Mouse (Mus musculus) right cerebral cortex, postnatal 14 days (tissue): Measurements from ENCODE around the gene Slc5a5.
A peak's percentile ranks its signal among the peaks of the same experiment; 100 is the strongest.

ENCODE experiments used
- DNase-seq: peaks from one replicate; pipeline ENCODE4 v3.0.0; 2022

The Slc5a5 gene

DNA sequence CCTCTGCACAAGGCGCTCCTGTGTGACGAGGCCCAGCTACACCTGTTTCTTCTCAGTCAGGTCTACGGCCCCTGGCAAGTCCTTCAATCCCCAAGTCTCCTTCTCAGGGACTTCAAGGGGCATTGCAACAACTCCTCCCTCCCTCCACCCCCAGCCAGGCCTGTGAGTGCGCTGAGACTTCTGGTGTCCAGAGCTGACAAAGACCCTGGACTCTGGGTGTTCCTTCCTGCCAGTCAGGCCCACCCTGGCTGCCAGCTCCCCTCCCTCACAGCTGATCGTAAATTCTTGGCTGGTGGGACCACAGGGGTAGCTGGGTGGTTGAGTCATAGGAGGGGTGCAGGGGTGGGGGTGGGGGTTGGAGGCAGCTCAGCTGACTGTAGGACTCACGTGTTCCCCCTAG lies 40.7 kb downstream of the Slc5a5 start:
- DNase-seq = no peak

DNA sequence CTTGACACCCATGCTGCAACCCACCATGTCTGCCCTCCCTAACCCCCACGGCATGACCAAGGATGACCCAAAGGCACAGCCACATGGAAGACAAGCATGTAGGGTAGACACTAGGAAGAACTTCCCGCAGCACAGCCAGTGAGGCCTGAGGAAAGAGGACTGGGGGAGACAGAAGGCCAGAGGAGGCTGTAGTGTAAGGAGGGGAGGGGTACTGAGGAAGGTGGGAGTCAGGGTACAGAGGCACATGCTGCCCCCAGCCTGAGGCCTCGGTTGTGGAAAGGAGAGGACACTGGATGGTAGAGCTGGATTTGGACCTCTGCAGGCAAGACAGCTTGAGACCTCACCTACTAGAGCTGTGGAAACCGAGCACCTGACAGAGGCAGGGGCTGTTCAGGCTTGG lies 41.6 kb downstream of the Slc5a5 start:
- DNase-seq = no peak

DNA sequence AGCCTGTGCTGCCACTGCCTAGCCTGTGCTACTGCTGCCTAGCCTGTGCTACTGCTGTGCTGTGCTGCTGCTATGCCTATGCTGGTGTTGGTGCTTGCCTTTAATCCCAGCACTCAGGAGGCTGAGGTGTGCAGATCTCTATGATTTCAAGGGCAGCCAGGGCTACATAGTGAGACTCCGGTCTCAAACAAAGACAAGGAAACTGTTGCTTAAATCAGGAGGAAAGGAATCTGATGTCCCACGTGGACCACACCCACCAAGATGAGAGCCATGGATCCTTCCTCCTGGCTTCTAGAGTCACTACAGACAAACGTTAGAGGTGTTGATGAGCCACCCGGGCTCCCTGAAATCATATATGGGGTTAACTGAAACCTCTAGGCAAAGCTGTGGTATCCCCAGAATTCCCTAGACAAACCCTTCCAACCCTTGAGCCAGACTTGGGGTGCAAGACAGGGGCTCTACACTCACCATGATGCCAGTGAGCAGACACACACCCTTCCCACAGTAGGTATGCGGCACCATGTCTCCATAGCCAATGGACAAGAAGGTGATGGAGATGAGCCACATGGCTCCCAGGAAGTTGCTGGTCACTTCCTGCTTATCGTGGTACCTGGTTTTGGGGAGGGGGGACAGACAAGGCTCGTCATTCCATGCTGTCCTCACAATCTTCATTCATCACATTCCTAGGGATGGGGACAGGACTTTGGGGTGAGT lies 42.3 kb downstream of the Slc5a5 start:
- no peak for DNase-seq

DNA sequence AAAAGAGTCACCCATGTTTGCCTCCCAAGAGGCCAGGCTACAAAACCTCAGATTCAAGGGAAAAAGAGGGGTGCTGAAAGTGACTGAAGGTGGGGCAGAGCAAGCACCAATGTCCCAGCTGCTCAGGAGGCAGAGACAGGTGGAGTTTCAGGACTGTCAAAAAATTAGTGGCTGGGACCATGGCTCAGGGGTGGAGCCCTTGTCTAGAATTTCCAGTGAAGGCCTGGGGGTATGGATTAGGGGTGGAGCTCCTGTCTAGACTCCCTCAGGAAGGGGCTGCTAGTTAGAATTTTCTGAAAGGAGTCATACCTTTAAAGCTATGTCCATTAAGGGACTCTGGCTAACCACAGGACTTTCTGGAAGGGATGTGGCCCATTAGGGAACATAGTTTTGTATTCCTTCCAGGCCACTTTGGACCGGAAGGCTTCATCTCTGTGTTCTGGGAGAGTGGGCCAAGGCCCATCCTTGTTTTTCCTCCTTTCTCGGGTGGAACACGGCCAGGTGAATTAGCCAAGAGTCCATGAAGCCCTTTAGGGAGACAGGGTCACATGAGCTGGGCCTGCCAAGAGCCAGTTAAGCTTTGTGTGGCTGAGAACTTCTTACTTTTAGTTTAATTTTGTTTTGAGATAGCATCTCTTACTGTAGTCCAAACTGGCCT lies 43.1 kb downstream of the Slc5a5 start:
- no peak for DNase-seq

DNA sequence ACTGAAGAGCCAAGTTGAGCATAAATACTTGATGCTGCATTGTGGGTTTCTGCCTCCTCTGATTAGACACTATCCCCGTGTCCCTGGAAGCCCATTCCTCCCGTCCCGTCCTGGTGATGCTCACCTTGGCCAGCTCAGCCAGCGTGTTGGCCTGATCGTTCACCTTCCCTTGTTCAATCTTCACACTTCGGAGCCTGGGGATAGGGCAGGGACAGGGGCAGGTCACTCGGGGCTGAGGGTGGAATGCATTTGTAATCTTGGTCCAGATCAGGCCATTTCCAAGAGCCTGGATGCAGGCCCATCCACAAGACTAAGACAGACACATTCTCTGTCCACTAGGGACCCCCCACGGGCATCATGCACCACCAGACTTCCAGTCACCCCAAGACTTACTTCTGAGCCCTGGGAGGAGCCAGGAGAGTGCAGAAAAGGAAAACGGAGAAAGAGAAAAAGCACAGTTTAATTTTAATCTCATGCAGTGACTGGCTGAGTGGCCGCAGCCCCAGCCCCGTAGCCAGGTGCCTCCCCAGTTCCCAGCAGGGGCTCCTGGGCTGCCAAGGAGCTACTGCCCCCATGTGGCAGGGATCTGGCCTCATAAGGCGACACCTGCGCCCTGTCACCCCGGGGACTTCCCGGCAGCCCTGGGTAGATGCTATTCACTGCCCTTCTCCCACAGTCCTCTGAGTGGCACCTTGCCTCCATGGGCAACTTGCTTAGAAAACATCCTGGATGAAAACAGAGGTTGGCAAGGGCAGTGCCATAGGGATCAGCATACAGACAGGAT lies 46.0 kb downstream of the Slc5a5 start:
- no peak for DNase-seq

DNA sequence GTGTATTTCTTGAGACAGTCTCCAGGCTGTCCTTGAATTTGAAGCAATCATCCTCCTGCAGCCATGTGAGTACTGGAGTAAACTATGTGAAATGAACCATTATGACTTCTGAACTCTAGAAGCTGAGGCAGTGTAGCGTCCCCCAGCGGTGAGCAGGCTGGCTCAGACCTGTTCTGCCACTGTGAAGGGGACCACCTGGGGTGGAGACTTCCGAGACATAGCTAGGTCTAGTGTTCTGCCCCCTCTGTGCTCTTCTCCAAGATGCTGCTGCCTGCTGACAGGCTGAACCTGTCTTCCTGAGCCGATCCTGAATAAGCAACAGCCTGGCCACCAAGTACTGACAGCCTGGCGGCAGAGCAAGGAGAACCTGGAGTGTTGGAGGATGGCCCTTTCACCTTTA lies 47.4 kb downstream of the Slc5a5 start:
- DNase-seq = no peak

DNA sequence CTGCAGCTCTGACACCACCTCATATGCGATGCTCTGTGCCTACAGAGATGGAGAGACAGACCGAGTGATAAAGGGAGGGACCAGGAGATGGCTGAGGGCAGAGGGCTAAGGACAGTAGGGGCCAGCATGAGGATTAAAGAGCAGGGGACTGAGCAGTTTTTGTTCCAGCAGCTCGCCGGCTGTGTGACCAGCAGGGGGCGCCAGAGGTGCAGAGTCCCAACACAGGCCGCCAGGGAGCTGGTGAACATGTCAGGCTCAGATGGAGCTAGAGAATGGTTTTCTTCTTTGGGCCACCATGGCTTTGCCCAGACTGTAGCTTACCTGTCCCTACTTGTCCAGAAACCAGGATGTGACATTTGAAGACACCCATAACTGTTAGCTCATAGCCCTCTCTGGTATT lies 48.0 kb downstream of the Slc5a5 start:
- peak; percentile 90 for DNase-seq

DNA sequence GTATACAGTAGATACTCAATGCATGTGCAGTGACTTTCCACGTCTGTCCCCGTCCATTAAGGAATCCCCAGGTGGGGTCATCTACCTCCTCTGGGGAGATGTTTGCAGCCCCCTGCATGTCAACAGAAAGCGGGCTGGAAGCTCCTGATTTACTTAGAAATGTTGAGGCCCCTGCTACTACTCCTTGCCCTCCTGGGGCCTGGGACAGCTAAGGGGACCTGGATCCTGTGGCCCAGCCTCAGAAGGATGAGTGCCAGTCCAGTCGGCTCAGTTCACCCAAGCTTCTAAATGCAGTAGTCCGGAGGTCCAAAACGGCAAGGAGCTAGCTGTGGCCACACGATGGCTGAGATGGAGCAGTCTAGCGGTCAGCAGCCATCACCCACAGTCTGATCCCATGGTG lies 48.6 kb downstream of the Slc5a5 start:
- no peak for DNase-seq

DNA sequence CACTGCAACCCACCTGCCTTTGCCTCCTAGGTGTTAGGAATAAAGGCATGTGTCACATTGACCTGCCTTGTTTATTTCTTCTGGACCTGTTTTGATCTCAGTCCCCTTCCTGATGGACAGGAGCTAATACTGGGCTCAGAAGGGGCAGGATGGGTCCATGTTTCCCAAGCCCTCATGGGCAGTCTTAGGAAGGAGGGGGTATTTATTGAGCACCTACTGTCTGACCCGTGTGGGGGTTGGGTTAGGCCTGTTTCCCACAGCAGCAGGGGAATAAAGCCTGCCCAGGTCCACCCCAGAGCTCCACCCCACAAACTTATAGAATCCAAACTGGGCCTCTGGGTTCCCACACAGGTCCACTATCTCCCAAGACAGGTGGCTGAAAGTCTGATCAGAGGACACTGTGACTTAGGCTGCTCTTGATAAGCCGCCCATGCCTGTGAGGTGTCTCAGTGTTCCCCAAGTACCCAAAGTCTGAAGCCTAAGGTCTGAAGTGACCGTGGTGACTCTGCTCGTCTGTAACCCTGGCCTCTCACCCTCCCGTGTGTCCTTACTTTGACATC lies 49.3 kb downstream of the Slc5a5 start:
- DNase-seq = no peak

DNA sequence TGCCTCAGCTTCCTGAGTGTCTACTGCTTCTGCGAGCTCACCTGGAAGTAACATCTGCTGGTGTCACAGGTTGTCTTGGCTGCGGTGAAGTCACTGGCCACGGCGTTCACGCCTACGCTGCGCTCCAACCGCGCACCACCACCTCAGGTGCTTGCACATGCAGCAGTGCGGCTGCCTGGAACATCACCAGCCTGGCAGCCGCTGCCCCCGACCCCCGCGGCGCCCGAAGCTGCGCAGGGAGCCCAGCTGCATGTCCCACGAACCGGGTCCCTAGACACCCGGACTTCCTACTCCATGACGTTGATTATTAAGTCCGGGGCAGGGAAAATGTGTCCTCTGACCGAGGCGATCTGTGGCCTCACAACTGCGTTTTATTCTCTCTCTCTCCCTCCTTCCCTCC lies 50.1 kb downstream of the Slc5a5 start:
- DNase-seq = no peak

DNA sequence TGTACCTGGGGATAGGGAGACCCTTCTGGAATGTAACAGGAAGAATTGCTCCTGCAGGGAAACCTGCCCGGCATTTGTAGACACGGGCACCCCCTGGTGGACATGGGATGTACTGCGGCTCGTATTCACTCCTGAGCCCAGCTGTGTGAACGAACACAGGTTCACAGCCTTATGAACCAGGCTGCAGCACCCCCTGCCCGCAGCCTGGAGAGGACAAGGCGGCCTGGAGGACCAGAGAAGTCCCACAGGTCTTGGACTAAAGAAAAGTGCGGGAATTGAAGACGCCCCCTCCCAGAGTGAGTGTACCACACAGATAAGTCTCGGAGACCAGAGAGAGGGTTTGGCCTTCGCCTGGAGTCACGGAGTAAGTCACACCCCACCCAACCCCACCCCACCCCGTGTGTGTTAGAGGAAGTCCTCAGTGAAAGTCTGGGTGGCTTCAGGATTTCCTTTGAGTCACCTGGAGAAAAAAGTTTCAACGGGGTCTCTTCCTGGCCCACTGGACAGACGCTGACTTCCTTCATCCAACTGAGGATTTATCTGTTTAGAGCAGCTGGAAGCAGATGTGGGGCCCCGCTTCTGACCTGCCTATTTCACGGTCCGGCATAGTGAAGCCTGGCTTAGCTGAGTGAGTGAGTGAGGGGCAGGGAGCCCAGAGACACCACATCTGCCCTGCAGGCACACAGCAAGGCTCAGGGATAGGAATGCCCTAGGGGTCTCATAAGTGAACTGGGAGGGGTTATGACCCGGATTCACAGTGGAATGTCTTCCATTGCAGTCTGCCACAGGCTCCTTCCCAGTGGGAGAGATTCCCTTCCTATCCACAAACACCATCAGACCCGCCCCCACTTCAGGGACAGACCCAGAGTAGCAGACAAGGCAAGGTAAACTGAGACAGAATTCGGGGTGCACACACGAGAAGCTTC lies 51.1 kb downstream of the Slc5a5 start:
- DNase-seq = peak; percentile 87

DNA sequence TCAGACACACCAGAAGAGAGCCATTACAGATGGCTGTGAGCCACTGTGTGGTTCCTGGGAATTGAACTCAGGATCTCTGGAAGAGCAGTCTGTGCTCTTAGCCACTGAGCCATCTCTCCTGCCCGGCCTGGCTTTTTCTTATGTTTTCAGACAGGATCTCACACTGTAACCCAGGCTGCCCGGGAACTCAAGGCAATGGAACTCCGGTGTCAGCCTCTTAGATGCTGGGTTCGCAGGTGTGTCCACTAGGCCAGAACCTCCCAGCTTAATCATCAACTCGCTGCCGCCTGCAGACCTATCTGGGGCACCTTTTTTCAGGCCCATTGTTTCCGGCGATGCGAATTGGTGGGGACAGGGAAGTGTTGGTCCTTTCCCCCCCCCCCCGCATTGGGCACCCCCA lies 52.0 kb downstream of the Slc5a5 start:
- DNase-seq = no peak

DNA sequence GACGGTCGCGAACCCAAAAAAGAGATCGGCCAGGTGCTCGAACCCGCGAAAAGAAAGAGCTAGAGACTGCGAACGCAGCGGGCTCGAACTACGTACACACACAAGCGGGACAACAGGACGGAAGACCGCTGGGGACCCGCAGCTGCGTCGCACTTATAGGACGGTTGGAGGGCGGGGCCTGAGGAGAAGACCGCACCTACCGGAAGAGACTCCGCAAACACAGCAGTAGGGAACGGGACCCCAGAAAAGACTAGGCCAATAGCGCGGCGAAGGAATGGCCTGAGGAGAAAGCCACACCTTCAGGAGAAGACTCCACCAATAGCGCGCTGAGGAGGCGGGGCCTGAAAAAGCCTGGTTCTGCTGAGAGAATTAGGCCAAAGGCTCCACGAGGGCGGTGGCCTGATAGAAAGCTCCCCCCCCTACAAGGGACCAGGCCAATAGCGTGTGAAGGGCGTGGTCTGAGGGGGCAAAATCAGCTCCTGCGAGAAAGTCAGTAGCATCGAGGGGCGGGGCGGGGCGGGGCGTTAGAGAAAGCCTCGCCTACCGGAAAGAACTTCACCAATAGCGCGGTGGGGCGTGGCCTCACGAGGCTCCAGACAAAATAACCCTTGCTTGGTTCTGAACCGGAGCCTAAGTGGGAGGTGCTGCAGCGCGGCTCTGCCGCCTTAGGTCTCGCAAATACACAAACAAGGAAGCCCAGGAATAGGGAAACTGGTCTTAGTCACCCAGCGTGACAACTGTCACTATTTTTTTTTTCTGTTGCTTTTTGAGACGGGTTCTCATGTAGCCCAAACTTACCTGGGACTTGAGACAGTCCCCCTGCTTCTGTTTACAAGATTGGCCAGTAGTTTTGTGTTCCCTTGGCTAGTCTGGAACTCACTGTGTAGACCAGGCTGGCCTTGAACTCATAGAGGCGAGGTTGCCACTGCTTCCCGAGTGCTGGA lies 52.9 kb downstream of the Slc5a5 start, which contains the start of gene Arrdc2:
Arrdc2 (minus strand) TSS at position 313 of the 944 bp plus-strand sequence.
- DNase-seq = peak; percentile 97

DNA sequence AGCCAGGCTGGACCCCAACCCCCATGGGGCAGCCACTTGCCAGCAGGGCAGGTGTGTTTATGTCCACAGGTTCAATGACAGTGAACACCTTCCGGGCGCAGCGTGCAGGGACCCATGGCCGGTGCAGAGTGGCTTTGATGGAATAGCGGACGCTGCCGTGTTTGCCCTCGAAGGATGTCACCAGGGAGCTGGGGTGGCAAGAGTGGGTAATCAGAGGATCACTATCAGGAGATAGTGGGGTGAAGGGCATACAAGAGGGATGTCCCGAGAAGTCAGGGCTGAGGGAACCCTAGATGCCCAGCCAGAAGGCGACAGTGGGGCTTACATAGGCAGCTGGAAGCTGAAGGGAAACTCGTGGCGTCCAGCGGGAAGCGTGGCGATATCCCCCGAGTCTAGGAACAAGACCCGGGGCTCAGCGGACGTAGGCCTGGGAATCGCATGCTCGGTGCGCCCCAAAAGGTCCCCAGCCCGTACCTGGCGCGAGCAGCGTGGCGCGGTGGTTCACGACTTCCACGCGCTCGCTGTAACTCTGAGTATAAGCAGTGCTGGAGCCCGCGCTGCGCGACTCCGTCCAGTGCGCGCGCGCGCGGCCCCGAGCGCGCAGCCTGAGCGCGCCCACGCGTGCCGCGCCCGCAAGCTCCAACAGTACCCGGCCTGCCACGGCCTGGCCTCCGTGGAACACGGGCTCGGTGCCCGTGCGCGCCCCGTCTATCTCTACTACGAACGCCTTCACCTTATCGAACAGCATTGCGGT lies 53.7 kb downstream of the Slc5a5 start:
- DNase-seq = no peak

DNA sequence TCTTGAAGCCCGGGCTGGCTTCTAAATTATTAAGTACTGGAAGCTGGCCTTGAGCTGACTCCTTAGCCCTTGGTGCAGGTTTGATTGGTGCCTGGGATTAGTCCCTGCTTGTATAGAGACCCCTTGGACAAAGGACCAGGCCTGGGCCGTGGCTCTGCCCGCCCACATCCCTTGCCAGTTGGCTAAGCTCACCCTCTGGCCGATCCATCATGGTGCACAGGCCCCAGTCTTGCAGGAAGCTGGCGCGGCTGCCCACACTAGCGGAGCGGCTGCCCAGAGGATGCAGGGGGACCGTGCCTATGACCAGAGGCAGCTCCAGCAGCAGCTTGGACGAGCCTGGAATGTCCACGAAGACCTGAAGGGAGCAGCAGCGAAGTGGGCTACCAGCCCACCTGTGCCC lies 55.9 kb downstream of the Slc5a5 start:
- DNase-seq = no peak

DNA sequence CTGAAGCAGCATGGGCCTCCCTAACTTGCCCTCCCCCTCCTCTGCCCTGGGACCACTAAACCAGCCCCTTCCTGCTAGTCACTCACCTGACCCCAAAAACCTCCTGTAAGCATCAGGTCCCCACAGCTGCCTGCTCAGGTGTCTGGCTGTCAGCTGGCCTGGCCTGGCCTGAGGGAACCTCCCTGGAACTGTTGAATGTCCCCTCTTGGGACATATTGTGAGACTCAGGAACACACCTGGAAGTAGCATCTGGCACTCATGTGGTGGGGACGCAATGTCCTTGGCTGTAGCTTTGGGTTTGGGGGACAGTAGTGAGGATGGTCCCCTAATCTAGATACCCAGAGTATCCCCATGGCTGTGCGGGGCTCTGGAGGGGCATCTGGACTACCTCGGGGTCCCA lies 58.5 kb downstream of the Slc5a5 start:
- DNase-seq = no peak

DNA sequence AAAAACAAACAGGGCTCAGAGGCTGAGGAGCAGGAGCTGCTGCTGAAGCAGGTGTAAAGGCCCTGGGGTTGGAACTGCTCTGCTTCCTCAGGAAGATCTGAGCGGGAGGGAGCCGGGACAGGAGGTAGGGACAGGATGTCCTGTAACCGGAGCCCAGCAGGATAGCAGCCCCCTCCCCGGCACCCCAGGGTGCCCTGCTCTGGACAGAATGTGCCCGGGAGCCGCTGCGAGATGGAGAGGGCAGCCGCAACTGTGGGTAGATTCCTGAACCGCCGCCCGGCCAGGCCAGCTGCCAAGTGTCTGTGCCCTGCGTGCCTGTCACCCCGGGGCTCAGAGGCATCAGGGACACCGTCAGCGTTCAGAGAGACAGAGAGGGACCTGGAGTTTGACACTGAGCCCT lies 59.0 kb downstream of the Slc5a5 start:
- DNase-seq = no peak

DNA sequence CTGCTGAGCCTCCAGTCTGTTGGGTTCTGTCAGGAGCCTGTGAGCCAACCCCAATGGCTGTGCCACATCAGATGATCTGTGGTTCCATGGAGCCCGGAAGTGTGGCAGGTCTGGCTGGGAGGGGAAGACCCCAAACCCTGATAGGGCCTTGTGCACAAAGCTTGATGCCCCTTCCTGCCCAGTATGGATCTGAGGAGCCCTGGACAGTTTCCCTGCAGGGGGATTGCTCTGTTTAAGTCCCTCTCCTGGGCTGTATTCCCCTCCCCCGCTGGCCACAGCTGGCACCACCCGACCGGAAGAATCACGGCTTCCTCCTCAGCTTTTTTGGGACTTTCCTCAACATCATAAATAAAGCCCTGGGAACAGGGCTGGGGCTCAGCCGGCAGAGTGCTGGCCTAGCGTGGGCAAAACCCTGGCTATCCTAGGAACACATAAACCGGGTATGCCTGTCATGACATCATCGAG lies 59.5 kb downstream of the Slc5a5 start:
- DNase-seq = no peak
